8 mouse cellular contexts compared by ENCODE assay signal in genomic region chr13:41358009-41358408, GRCm38 (mm10).
DNase-seq lines count a peak whose midpoint lies in the region; ATAC-seq and TF ChIP-seq lines count a peak whose summit lies in the region.

No protein-coding gene starts in this region.

- DNase-seq in frontal cortex, postnatal 10 days (ENCODE audit: low spot score in 2 of 2): no peak
- DNase-seq in brain, embryonic 14.5 days (ENCODE audit: low read depth): peak; percentile 75
- DNase-seq in hindbrain, embryonic 14.5 days (ENCODE audit: low spot score): no peak
- DNase-seq in frontal cortex, adult 2 months (ENCODE audit: extremely low spot score in 1 of 2, low spot score in 1 of 2): no peak
- DNase-seq in embryo, embryonic 10.5 days (ENCODE audit: low spot score): no peak

- ATAC-seq in frontal cortex, adult (ENCODE audit: low TSS enrichment): peak; percentile 14; the same call in 1 of the 2 replicates
- no peak for ATAC-seq in hindbrain, embryonic 14.5 days (ENCODE audit: low FRiP score)
- ATAC-seq in liver, embryonic 15.5 days (ENCODE audit: insufficient read depth): no peak
- no peak for ATAC-seq in megakaryocyte-erythroid progenitor cell, adult 5-6 weeks (replicated peaks; ENCODE audit: low FRiP score, low TSS enrichment, poor library complexity, severe bottlenecking)

- H3K9ac ChIP-seq in hindbrain, embryonic 14.5 days: peak overlapping the region; percentile 73
- peak overlapping the region; percentile 33; the same call in 1 of the 2 replicates for H3K9ac ChIP-seq in liver, embryonic 15.5 days

- no peaks in the 10 kb centered on the region for H3K27me3 ChIP-seq in hindbrain, embryonic 14.5 days (ENCODE audit: control insufficient read depth, insufficient read depth, low read length)
- H3K27me3 ChIP-seq in liver, embryonic 15.5 days: peaks cover 49% of the 10 kb centered on the region

- H3K36me3 ChIP-seq in hindbrain, embryonic 14.5 days (replicated peaks; ENCODE audit: control insufficient read depth, insufficient read depth): no peaks in the 10 kb centered on the region
- no peaks in the 10 kb centered on the region for H3K36me3 ChIP-seq in liver, embryonic 15.5 days (replicated peaks)

- H3K4me2 ChIP-seq in hindbrain, embryonic 14.5 days (replicated peaks): peak overlapping the region; percentile 81
- peak overlapping the region; percentile 69 for H3K4me2 ChIP-seq in liver, embryonic 15.5 days

- peaks cover 24% of the 10 kb centered on the region for H3K4me1 ChIP-seq in hindbrain, embryonic 14.5 days (replicated peaks; ENCODE audit: control insufficient read depth, insufficient read depth, low read length)
- peaks cover 20% of the 10 kb centered on the region; the same call in 1 of the 2 replicates for H3K4me1 ChIP-seq in liver, embryonic 15.5 days (replicated peaks)

- no peak for TF ChIP-seq CTCF in brain, embryonic 14.5 days (IDR thresholded peaks at IDR 0.05; ENCODE audit: borderline replicate concordance, extremely low read depth, insufficient read depth, insufficient read length)

- peak overlapping the region; percentile 92 for H3K27ac ChIP-seq in hindbrain, embryonic 14.5 days
- 0 out of 2 replicates have a peak overlapping the region, but pooled peaks have one; percentile 46 for H3K27ac ChIP-seq in liver, embryonic 15.5 days (replicated peaks)

- peak overlapping the region; percentile 64 for H3K4me3 ChIP-seq in hindbrain, embryonic 14.5 days (replicated peaks; ENCODE audit: low read length)
- peak overlapping the region; percentile 56 for H3K4me3 ChIP-seq in liver, embryonic 15.5 days (replicated peaks)

- 10% methylated on average over 10 of the region's 10 CpGs for WGBS in hindbrain, embryonic 14.5 days
- WGBS in liver, embryonic 15.5 days (ENCODE audit: insufficient replicate concordance): 25% methylated on average over 10 of the region's 10 CpGs

- no peaks in the 10 kb centered on the region for H3K9me3 ChIP-seq in hindbrain, embryonic 14.5 days (ENCODE audit: control insufficient read depth, low read length)
- no peaks in the 10 kb centered on the region for H3K9me3 ChIP-seq in liver, embryonic 15.5 days (replicated peaks)

- TF ChIP-seq POLR2A in brain, embryonic 14.5 days (IDR thresholded peaks at IDR 0.05; ENCODE audit: borderline replicate concordance, extremely low read depth, insufficient read depth, insufficient read length, poor library complexity, severe bottlenecking): no peak
